Mouse (Mus musculus) bone marrow, adult 2 months (tissue): Measurements from ENCODE around the gene Acss2.

ENCODE experiments used
- CTCF ChIP-seq: fragments of 200-500 bp; IDR thresholded peaks from 2 replicates; pipeline ENCODE4 v1.5.1; 2011; ENCODE audit warnings: low read length, control low read depth; ENCODE audit not compliant: control insufficient read depth, insufficient read depth
- POLR2A ChIP-seq: fragments of 200-500 bp; IDR thresholded peaks from 2 replicates; pipeline ENCODE4 v1.6.1; 2011; ENCODE audit warnings: low read depth, mild to moderate bottlenecking, control low read depth, low read length, borderline replicate concordance; ENCODE audit not compliant: control insufficient read depth

DNA sequence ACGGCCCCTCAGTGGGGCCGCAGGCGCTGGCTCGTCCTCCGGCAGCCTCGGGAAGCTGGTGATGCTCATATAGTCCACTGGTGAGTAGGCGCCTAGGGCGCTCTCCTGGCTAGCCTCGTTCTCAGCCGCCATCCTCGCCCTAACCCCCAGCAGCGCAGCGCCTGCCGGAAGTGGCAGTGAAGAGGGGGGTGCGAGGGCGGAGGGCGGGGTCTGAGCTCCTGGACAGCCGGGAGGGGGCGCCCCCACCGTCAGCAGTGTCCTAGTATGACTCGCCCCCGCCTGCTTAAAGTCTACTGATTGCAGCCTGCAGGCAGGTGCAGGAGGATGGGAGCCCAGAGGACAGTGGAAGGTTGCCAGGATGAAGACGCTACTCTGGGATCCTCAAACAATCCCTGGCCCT is 3.1 kb upstream of the Acss2 start:
- TF ChIP-seq CTCF = peak; percentile 31; the same call in 1 of the 2 replicates
- no peak for TF ChIP-seq POLR2A
